Mouse (Mus musculus): ENCODE results near the gene Otud3.

Otud3 gene

DNA sequence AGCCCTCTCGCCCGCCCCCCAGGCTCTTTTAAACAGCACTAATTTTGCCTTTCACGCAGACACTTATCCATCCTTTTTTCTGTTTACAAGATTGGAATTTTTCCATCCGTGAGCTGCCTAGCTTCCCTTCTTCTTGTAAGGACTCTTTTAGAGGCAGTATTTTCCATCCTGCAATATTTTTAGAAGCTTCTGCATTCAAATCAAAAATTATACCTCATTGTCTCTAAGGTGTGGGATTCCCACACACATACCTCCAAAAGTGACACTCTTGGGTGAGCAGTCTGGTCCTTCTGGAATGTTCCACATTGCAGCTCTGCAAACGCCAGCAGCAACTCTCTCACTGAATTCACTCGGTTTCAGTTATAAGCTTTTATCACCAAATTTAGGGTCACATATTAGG is 60.8 kb downstream of the Otud3 start:
- DNase-seq (ENCODE audit: low spot score): no peak

DNA sequence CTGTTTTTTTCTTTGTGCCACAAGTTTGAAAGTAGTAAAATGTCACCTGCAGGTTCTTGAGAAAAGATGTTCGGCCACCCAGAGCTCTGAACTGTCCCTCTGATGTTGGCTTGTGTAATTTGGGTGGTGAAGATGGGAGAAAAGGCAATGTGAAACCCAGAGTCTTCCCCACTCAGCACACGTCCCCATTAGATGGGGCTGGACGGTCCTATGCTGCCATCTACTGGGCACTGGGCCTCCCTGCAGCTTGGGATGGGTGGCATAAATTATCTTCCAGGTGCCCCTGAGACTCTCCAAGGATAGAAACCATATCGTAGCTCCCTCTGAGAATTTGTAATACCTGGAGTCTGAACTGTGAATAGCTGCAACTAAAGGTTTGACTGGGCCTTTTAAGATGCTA is 62.3 kb downstream of the Otud3 start:
- no peak for DNase-seq (ENCODE audit: low spot score)
